Mouse (Mus musculus) mesoderm, embryonic 11.5 days (tissue): ENCODE measurements around the gene Mkks.
"Not testable (repeated sequence)": the region's sequence is repeated elsewhere in the genome, so short reads cannot be mapped to it uniquely, and the experiment has no call there.

Experiments used
- DNase-seq: peaks from one replicate; pipeline ENCODE4 v3.0.0-alpha.2; 2012; ENCODE audit warnings: low read depth, low spot score

Mkks gene

DNA sequence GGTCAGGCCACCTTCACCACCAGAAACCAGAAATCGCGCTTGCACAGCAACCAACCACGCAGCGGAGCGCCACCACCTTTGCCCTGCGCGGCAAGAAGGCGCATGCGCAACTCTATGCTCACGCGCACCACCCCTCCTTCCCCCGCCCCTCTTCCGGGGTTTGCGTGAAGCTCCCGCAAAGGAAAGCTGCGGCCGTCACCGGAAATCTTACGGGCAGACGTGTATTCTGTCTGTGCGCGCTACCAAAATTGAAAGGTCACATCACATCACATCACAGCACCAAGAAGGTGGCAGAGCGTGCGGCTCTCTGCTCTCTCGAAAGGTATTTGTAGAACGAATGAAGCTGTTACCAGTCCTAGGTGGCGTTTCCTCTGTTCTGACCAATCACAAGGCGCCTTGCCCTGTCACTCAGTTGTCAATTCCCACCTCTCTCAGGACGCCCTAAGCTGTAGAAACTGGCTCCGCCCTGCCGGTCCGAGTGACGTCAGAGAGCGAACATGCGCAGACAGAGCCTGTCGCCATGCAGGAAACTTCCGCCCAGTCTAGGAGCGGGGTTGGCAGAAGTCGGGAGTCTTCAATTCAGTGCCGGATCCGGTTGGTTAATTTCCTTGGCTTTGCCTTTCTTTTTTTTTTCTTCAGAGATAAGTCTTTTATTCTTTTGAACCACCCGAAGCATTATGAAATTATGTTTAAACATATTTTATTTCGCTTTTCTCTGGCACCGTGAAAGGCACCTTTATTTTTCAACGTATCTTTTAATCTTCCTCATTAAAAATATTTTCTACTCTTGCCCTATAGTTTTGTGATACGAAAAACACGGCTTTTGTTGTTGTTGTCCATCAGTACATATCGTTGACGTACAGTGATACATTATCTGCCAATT, at the start of gene Mkks, which contains the start of the genes Slx4ip and AL731706.1:
TSS of gene Mkks (minus strand) at position 322 of the 883 bp plus-strand sequence.
TSS of gene Slx4ip (plus strand) at position 151 of the 883 bp plus-strand sequence.
TSS of gene AL731706.1 (minus strand) at position 322 of the 883 bp plus-strand sequence.
- DNase-seq, result peak; percentile 100

- no peak for DNase-seq
These were observed 47.1 kb upstream of the Mkks start for GRCm38 (mm10) chr2:136938249-136938648.

- DNase-seq, result no peak
These were observed 45.5 kb upstream of the Mkks start for GRCm38 (mm10) chr2:136936391-136937288.

- DNase-seq, result peak; percentile 32
These were observed 29.8 kb upstream of the Mkks start for GRCm38 (mm10) chr2:136921003-136921408.

- no peak for DNase-seq
These were observed 29.2 kb upstream of the Mkks start for GRCm38 (mm10) chr2:136920257-136920993.

- DNase-seq, result no peak
These were observed 28.2 kb upstream of the Mkks start for GRCm38 (mm10) chr2:136919433-136919832.

DNA sequence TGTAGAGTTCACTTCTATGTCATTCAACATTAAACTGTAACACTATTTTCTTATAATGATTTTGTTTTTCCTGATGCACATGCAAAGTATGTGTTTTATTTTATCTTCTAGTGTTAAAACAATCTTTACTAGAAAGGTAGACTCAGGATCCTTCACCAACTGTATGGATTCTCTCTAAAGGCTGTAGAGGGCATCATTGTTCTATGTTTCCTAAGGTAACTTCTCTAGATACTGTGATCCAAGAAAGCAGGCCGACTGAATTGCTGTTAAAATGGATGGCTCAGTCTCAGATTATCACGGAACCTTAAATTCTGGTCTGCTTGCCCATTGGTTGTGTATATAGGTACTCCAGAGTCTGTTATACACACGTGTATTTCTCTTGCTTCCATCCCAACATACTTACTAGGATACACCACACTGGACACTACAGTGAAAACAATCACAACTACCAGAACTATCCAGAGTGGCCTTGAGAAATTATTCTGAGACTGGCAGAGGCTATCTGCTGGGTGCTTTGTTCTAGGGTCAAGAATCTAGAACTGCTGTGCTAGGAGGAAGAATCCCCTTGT, 23.2 kb upstream of the Mkks start:
- no peak for DNase-seq

DNA sequence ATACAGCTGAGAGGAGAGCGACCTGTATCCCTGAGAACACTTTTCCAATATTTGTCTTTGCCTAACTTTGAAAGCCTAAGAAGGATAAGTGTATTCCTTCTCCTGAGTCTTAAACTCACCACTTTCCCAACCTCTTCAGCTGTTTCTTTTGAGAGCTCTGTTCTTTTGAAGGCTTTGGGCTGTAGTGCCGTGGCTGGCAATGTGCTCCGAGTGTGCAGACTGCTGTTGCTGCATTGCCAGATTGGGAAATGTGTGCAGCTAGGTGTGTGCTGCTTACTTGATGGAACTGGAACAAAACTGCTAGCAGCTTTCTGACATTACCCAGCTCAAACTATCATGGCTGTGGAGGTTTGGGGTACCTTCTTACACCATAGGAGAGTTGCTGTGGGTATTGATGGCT, 21.8 kb upstream of the Mkks start:
- no peak for DNase-seq

GRCm38 (mm10) chr2:136911958-136912411, 20.8 kb upstream of the Mkks start:
- DNase-seq, result peak; percentile 49

DNA sequence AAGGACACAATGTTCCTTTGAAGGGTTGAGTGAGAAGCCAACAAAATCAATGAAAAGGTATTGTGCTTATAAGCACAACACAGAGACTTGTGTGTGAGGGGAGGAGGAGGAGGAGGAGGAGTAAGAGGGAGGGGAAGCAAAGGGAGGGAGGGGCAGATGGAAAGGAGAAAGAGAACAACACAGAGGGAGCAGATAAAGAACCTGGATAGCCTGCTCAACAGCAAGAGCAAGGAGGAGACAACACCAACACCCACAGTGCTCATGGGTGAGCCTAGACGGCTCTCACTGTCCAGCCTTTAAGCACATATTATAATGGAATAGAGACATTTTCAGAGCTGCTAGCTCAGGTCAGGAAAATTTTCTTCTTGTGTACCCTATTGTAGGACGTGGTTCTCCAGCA, 18.1 kb upstream of the Mkks start:
- DNase-seq, result no peak

- DNase-seq, result no peak
These were observed 17.4 kb upstream of the Mkks start for GRCm38 (mm10) chr2:136908596-136908995.

- no peak for DNase-seq
These were observed 4.9 kb upstream of the Mkks start for GRCm38 (mm10) chr2:136896131-136896530.

DNA sequence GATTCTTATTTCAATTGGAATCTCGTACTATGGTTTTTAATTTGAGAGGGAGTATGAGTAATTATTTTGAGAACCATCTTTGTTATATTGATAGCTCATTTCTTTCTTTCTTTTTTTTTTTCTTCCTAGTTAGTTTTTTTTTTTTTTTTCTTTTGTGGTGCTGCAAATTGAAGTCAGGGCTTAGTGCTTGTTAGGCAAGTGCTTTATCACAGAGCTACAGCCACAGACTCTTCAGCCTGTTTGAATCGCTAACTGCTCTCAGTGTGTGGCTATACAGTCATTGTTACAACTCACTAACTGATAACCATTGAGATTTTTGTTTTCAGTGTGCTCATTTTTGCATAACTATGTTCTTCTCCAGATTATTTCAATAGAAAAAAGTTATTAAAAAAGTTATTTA, 3.3 kb upstream of the Mkks start:
- DNase-seq, result no peak

DNA sequence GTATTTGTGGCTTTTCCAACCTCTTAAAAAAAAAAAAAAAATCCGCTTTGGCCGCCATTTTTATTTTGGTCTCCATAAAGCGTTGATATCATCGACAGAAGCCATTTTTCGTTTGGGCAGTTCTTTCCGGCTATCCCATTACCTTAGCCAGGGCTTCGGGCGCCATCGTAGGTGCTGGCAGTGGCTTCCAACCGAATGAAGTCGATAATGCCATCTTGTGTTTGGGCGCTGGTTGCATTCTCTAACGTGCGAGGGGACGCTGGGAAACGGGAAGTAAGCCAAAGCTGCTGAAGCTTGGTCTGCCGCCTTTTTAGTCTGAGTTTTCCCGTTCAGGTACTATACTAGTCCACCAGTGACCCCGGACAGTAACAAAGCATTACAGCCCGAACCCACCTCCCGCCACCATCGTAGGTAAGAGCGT, 772 bp upstream of the Mkks start:
- peak; percentile 96 for DNase-seq

DNA sequence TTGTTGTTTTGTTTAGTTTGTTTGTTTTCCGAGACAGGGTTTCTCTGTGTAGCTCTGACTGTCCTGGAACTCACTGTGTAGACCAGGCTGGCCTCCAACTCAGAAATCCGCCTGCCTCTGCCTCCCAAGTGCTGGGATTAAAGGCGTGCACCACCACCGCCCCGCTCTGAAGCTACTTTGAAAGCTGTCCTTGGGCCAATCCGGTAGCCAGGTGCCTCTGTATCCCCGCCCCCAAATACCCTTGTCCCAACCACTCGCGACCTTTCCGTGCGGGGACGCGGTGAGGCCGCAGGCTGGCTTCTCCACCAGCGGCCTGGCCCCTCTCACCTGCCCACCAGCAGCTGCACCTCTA, 497 bp downstream of the Mkks start:
- DNase-seq, result not testable (repeated sequence)

DNA sequence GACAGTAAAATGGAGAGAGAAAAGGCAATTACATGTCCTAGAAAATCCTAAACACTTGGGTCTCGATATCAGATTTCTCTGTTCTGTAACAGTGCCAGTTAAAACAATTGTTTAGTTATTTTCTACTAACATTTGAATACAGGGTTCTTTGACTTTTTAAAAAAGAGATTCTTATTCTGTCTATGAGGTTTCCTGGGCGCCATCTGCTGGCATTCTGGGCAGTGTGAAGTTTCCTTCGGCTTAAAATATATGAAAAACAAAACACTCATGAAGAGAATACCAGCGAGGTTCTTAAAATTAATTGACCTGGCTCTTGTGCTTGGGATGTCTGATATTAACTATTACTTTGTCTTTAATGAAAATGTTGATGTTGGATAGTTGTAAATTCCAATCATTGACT, 4.3 kb downstream of the Mkks start:
- no peak for DNase-seq

- no peak for DNase-seq
These were observed 5.6 kb downstream of the Mkks start, which contains the start of gene AL731706.2 for GRCm38 (mm10) chr2:136885579-136885978. Gene AL731706.2, minus strand, starts transcription at chr2:136885679.

DNA sequence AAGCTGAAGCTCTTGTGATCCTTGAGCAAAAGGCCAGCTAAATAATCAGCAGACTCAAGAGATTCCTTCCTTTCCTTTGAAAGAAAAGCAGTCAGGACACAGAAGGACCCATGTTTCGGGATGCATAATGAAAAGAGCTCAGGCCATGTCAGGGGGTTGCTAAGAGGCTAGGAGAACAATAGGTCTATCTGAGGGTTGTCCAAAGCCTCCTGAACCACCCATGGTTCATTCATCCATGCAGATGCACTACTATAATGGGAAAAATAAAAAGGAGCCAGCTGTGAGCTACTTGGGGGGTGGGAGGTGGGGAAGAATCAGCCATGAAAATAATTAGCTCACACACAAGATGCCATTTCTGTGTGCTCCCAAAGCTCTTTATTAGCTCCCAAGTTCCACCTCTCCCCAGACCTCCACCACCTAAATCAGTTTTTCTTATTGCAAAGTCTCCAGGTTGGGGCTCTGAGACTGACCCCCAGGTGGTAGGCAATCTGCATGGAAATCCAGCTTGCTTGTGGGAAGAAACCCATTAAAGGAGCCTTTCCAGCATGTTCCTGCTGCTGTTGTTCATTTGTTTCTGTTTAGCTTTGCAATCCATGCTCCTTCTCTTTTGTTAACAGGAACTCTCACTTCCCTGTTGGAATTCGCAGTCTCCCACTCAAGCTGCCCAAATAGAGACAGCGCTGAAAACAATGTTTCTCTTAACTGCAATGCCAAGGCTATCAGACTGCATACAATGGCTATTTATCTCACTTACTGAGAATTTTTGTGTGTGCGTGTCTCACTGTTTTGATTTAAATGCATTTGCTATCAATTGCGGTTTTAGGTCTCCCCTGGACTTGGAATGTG, 36.4 kb downstream of the Mkks start:
- no peak for DNase-seq

- no peak for DNase-seq
These were observed 40.8 kb downstream of the Mkks start for GRCm38 (mm10) chr2:136850366-136850765.

- no peak for DNase-seq
These were observed 53.2 kb downstream of the Mkks start for GRCm38 (mm10) chr2:136837994-136838393.
